In genomic region chr1:133204985-133205384, GRCm38 (mm10) we compare ENCODE assay signal across 18 mouse cellular contexts. TPM values are rescaled to one million over a fixed set of nuclear protein-coding genes. Genes with fewer than 3 reads are reported as not detected.
A peak's percentile ranks its signal among the peaks of the same experiment; 100 is the strongest.
DNase-seq lines count a peak whose midpoint lies in the region; ATAC-seq lines count a peak whose summit lies in the region.
"Had no signal": no experiment of that assay in that cellular context is flagged by ENCODE, and none has a peak within 500 bp of the region (broad histone marks: within the 10 kb centered on the region; RNA-seq: fewer than 3 reads in every experiment).

No protein-coding gene starts in this region.

- H3K4me1 ChIP-seq in heart, embryonic 10.5 days = peaks cover 44% of the 10 kb centered on the region
- peaks cover 43% of the 10 kb centered on the region for H3K4me1 ChIP-seq in heart, embryonic 12.5 days (replicated peaks)

- no peaks in the 10 kb centered on the region for H3K9me3 ChIP-seq in heart, embryonic 10.5 days
- no peaks in the 10 kb centered on the region for H3K9me3 ChIP-seq in heart, embryonic 12.5 days (replicated peaks)
- H3K9me3 ChIP-seq: embryonic facial prominence, embryonic 12.5 days; hindbrain, embryonic 15.5 days; limb, embryonic 10.5 days; liver, embryonic 13.5 days; neural tube, embryonic 13.5 days had no signal

- H3K36me3 ChIP-seq in heart, embryonic 10.5 days = no peaks in the 10 kb centered on the region
- no peaks in the 10 kb centered on the region for H3K36me3 ChIP-seq in heart, embryonic 12.5 days
- H3K36me3 ChIP-seq: embryonic facial prominence, embryonic 12.5 days; hindbrain, embryonic 15.5 days; limb, embryonic 10.5 days; liver, embryonic 13.5 days; neural tube, embryonic 13.5 days had no signal

- no peak overlapping the region for H3K4me2 ChIP-seq in heart, embryonic 12.5 days
- H3K4me2 ChIP-seq: embryonic facial prominence, embryonic 12.5 days; hindbrain, embryonic 15.5 days; liver, embryonic 13.5 days; neural tube, embryonic 13.5 days had no signal

- H3K27ac ChIP-seq in heart, embryonic 10.5 days = no peak overlapping the region
- no peak overlapping the region for H3K27ac ChIP-seq in heart, embryonic 12.5 days (ENCODE audit: poor library complexity, severe bottlenecking)
- H3K27ac ChIP-seq: embryonic facial prominence, embryonic 12.5 days; hindbrain, embryonic 15.5 days; limb, embryonic 10.5 days; liver, embryonic 13.5 days; neural tube, embryonic 13.5 days had no signal

- WGBS in heart, embryonic 10.5 days = 61% methylated on average over 10 of the region's 10 CpGs
- WGBS in heart, embryonic 12.5 days = 65% methylated on average over 10 of the region's 10 CpGs

- no peak overlapping the region for H3K9ac ChIP-seq in heart, embryonic 12.5 days
- H3K9ac ChIP-seq: embryonic facial prominence, embryonic 12.5 days; hindbrain, embryonic 15.5 days; liver, embryonic 13.5 days; neural tube, embryonic 13.5 days had no signal

- no peak for DNase-seq in heart, embryonic 10.5 days (ENCODE audit: low spot score)
- DNase-seq in urinary bladder, postnatal 14 days (ENCODE audit: low spot score) = peak; percentile 66
- no peak for DNase-seq in urinary bladder, postnatal 10 days (ENCODE audit: low spot score)
- peak; percentile 27 for DNase-seq in lung, postnatal 14 days
- DNase-seq in cerebellum, postnatal 10 days = no peak
- DNase-seq in ovary, postnatal 10 days (ENCODE audit: low spot score) = no peak
- DNase-seq in heart, adult 8-10 months (ENCODE audit: low spot score) = no peak
- DNase-seq: cerebellum, adult 11 months; heart, postnatal 10 days; layer of hippocampus, postnatal 36 days; liver, embryonic 13.5 days; thymus, postnatal 4 days had no signal

- H3K27me3 ChIP-seq in heart, embryonic 10.5 days (ENCODE audit: insufficient read depth, poor library complexity, severe bottlenecking) = no peaks in the 10 kb centered on the region
- 0 out of 2 replicates have a peak, but pooled peaks cover 4% of the 10 kb centered on the region for H3K27me3 ChIP-seq in heart, embryonic 12.5 days (replicated peaks)
- H3K27me3 ChIP-seq: hindbrain, embryonic 15.5 days; neural tube, embryonic 13.5 days had no signal

- no peak for ATAC-seq in heart, embryonic 12.5 days (ENCODE audit: insufficient number of reproducible peaks, low FRiP score)

- peak overlapping the region; percentile 10; the same call in 1 of the 2 replicates for H3K4me3 ChIP-seq in heart, embryonic 10.5 days
- no peak overlapping the region for H3K4me3 ChIP-seq in heart, embryonic 12.5 days
- H3K4me3 ChIP-seq: embryonic facial prominence, embryonic 12.5 days; hindbrain, embryonic 15.5 days; limb, embryonic 10.5 days; liver, embryonic 13.5 days; megakaryocyte, embryonic 14.5 days; neural tube, embryonic 13.5 days had no signal

RNA-seq across cellular contexts. Expression of gene Plekha6, which starts 41.0 kb away (rescaled TPM):
- polyA plus RNA-seq in heart, embryonic 10.5 days (2016; fragmentation: Nextera tagmentation; extraction: Ambion mirVana) = 13.5 and 14.2 TPM in 2 replicates
- 18.7 and 19.4 TPM in 2 replicates for polyA plus RNA-seq in heart, embryonic 12.5 days (2016; fragmentation: Nextera tagmentation; extraction: Ambion mirVana)
- total RNA-seq in heart, adult 8-10 months (2022) = 10 to 100 TPM; 55.8 to 74.3 (median 66.5) TPM

Comparison
In these comparisons a context has a peak if more than half of its experiments do, and no peak if none do; other contexts are left out.
1. DNase-seq: peak in urinary bladder, postnatal 14 days (single experiment) and lung, postnatal 14 days (single experiment); none in heart, embryonic 10.5 days (single experiment), urinary bladder, postnatal 10 days (single experiment), cerebellum, postnatal 10 days (0 of 2), ovary, postnatal 10 days (single experiment) and heart, adult 8-10 months (single experiment).